In the genomic region with DNA sequence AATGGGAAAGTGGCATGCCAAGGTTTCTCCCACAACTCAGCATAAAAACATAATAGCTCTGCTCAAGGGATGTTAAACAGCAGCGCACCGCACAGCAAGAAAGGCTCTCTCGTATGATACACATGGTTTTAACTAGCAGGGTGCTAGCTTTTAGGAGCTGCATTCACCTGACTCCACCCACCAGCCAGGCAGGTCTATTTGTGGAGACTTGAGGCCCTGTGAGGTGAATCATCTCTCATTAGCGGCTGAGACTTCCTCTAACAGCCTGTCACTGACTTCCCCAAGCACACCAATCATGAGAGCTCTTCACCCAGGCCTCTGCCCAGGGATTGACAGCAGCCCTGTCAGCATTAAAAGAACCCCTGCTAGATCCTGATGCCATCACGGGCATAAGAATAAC, we compare ENCODE assay signal across 9 mouse cellular contexts.
DNase-seq lines count a peak whose midpoint lies in the region; ATAC-seq lines count a peak whose summit lies in the region.
"Had no signal": no experiment of that assay in that cellular context is flagged by ENCODE, and none has a peak within 500 bp of the region (broad histone marks: within the 10 kb centered on the region; RNA-seq: fewer than 3 reads in every experiment).

No protein-coding gene starts in this region.

- no peak for DNase-seq in forebrain, embryonic 11.5 days (ENCODE audit: low spot score)
- DNase-seq in CD4-positive helper T cell, adult 2 months (ENCODE audit: low read depth, low spot score), result peak; percentile 25
- DNase-seq in frontal cortex, postnatal 36 days (ENCODE audit: low spot score in 2 of 2), result peak; percentile 27 to 45
- peak; percentile 29 for DNase-seq in thymus, postnatal 25 days

- H3K27me3 ChIP-seq in forebrain, embryonic 15.5 days, result no peaks in the 10 kb centered on the region
- H3K27me3 ChIP-seq in forebrain, embryonic 11.5 days (ENCODE audit: control insufficient read depth, insufficient read depth, low read length), result no peaks in the 10 kb centered on the region
- H3K27me3 ChIP-seq in forebrain, embryonic 16.5 days (replicated peaks; ENCODE audit: control insufficient read depth, insufficient read depth, low read length), result no peaks in the 10 kb centered on the region
- H3K27me3 ChIP-seq in hindbrain, embryonic 12.5 days, result no peaks in the 10 kb centered on the region
- H3K27me3 ChIP-seq: stomach, embryonic 15.5 days had no signal

- H3K4me3 ChIP-seq in forebrain, embryonic 15.5 days, result no peak overlapping the region
- H3K4me3 ChIP-seq in forebrain, embryonic 11.5 days (ENCODE audit: low read depth, low read length), result no peak overlapping the region
- no peak overlapping the region for H3K4me3 ChIP-seq in forebrain, embryonic 16.5 days (replicated peaks; ENCODE audit: low read length)
- H3K4me3 ChIP-seq in hindbrain, embryonic 12.5 days, result no peak overlapping the region
- H3K4me3 ChIP-seq: stomach, embryonic 15.5 days had no signal

- no peaks in the 10 kb centered on the region for H3K9me3 ChIP-seq in forebrain, embryonic 15.5 days
- H3K9me3 ChIP-seq in forebrain, embryonic 11.5 days (ENCODE audit: control insufficient read depth, low read length), result no peaks in the 10 kb centered on the region
- no peaks in the 10 kb centered on the region for H3K9me3 ChIP-seq in forebrain, embryonic 16.5 days (ENCODE audit: control insufficient read depth, low read length)
- no peaks in the 10 kb centered on the region for H3K9me3 ChIP-seq in hindbrain, embryonic 12.5 days (replicated peaks)
- H3K9me3 ChIP-seq: stomach, embryonic 15.5 days had no signal

- no peak overlapping the region for H3K9ac ChIP-seq in forebrain, embryonic 15.5 days (replicated peaks)
- H3K9ac ChIP-seq in forebrain, embryonic 11.5 days (ENCODE audit: low read length), result no peak overlapping the region
- no peak overlapping the region for H3K9ac ChIP-seq in forebrain, embryonic 16.5 days (replicated peaks; ENCODE audit: low read depth, low read length)
- H3K9ac ChIP-seq in hindbrain, embryonic 12.5 days, result no peak overlapping the region
- H3K9ac ChIP-seq: stomach, embryonic 15.5 days had no signal

- H3K4me2 ChIP-seq in forebrain, embryonic 15.5 days (replicated peaks), result no peak overlapping the region
- no peak overlapping the region for H3K4me2 ChIP-seq in forebrain, embryonic 11.5 days (ENCODE audit: low read depth, low read length, severe bottlenecking)
- no peak overlapping the region for H3K4me2 ChIP-seq in forebrain, embryonic 16.5 days (ENCODE audit: low read length)
- no peak overlapping the region for H3K4me2 ChIP-seq in hindbrain, embryonic 12.5 days (replicated peaks)
- H3K4me2 ChIP-seq: stomach, embryonic 15.5 days had no signal

- peaks cover 13% of the 10 kb centered on the region for H3K4me1 ChIP-seq in forebrain, embryonic 15.5 days
- H3K4me1 ChIP-seq in forebrain, embryonic 11.5 days (replicated peaks; ENCODE audit: control insufficient read depth, insufficient read depth, low read length), result no peaks in the 10 kb centered on the region
- H3K4me1 ChIP-seq in forebrain, embryonic 16.5 days (replicated peaks; ENCODE audit: control insufficient read depth, insufficient read depth, low read length), result peaks cover 4% of the 10 kb centered on the region; the same call in 1 of the 2 replicates
- no peaks in the 10 kb centered on the region for H3K4me1 ChIP-seq in hindbrain, embryonic 12.5 days
- H3K4me1 ChIP-seq: stomach, embryonic 15.5 days had no signal

- no peaks in the 10 kb centered on the region for H3K36me3 ChIP-seq in forebrain, embryonic 15.5 days
- H3K36me3 ChIP-seq in forebrain, embryonic 11.5 days (ENCODE audit: control insufficient read depth, insufficient read depth, low read length), result no peaks in the 10 kb centered on the region
- no peaks in the 10 kb centered on the region for H3K36me3 ChIP-seq in forebrain, embryonic 16.5 days (ENCODE audit: control insufficient read depth, insufficient read depth)
- no peaks in the 10 kb centered on the region for H3K36me3 ChIP-seq in hindbrain, embryonic 12.5 days
- H3K36me3 ChIP-seq: stomach, embryonic 15.5 days had no signal

- H3K27ac ChIP-seq in forebrain, embryonic 15.5 days (replicated peaks), result 0 out of 2 replicates have a peak overlapping the region, but pooled peaks have one; percentile 21
- H3K27ac ChIP-seq in forebrain, embryonic 11.5 days (ENCODE audit: low read depth, low read length), result no peak overlapping the region
- no peak overlapping the region; the same call in 1 of the 2 replicates for H3K27ac ChIP-seq in forebrain, embryonic 16.5 days (ENCODE audit: low read length)
- H3K27ac ChIP-seq in hindbrain, embryonic 12.5 days, result no peak overlapping the region
- H3K27ac ChIP-seq: stomach, embryonic 15.5 days had no signal

- ATAC-seq in forebrain, embryonic 15.5 days (replicated peaks), result 0 out of 2 replicates have a peak, but pooled peaks have one; percentile 16
- ATAC-seq in forebrain, embryonic 11.5 days (replicated peaks; ENCODE audit: low FRiP score), result no peak
- peak; percentile 86 for ATAC-seq in megakaryocyte, adult 5-6 weeks (ENCODE audit: poor library complexity, severe bottlenecking)
- no peak for ATAC-seq in forebrain, embryonic 16.5 days
- ATAC-seq in hindbrain, embryonic 12.5 days (ENCODE audit: low FRiP score), result no peak

- 42% methylated on average over 5 of the region's 5 CpGs for WGBS in forebrain, embryonic 15.5 days
- WGBS in forebrain, embryonic 11.5 days, result 47% methylated on average over 5 of the region's 5 CpGs
- 31% methylated on average over 5 of the region's 5 CpGs for WGBS in forebrain, embryonic 16.5 days
- 58% methylated on average over 5 of the region's 5 CpGs for WGBS in hindbrain, embryonic 12.5 days

Comparison
In these comparisons a context has a peak if more than half of its experiments do, and no peak if none do; other contexts are left out.
1. ATAC-seq: peak in forebrain, embryonic 15.5 days (single experiment) and megakaryocyte, adult 5-6 weeks (single experiment); none in forebrain, embryonic 11.5 days (single experiment), forebrain, embryonic 16.5 days (single experiment) and hindbrain, embryonic 12.5 days (single experiment).